ENCODE assay signal across 23 mouse cellular contexts in the genomic region with DNA sequence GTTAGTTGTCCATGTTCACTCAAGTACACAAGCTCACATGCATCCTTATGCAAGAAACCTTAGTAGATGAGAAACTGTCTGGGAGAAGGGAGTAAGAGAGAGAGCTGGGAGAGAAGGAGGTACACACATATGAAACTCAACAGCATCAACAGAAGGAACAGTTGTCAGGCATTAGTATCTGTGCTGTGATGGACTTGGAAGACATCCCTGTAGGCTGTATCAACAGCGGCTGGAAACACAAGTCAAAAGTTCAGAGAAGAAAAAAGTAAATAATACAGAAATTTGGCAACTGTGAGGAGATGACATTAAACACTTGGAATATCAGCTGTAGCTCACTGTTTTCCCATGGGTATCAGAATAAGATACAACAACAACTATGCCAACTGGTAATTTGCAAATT. TPM values are rescaled to one million over a fixed set of nuclear protein-coding genes. Genes with fewer than 3 reads are reported as not detected.
"Had no signal": no experiment of that assay in that cellular context is flagged by ENCODE, and none has a peak within 500 bp of the region (broad histone marks: within the 10 kb centered on the region; RNA-seq: fewer than 3 reads in every experiment).

No protein-coding gene starts in this region.

- DNase-seq: kidney, adult 2 months; kidney, postnatal 14 days; kidney, postnatal 4 days; left cerebral cortex, postnatal 4 days; midbrain, embryonic 14.5 days; thymus, postnatal 25 days had no signal

- H3K9ac ChIP-seq: kidney, embryonic 15.5 days; limb, embryonic 12.5 days; limb, embryonic 15.5 days; liver, embryonic 14.5 days had no signal

- H3K4me3 ChIP-seq: kidney, embryonic 15.5 days; limb, embryonic 12.5 days; limb, embryonic 15.5 days had no signal

- H3K27ac ChIP-seq: kidney, embryonic 15.5 days; limb, embryonic 12.5 days; limb, embryonic 15.5 days; liver, embryonic 14.5 days had no signal

- ATAC-seq: intestine, postnatal 0 days had no signal

- H3K4me1 ChIP-seq: kidney, embryonic 15.5 days; limb, embryonic 12.5 days; limb, embryonic 15.5 days had no signal

- H3K4me2 ChIP-seq: kidney, embryonic 15.5 days; limb, embryonic 12.5 days; limb, embryonic 15.5 days; midbrain, embryonic 11.5 days had no signal

- H3K27me3 ChIP-seq: kidney, embryonic 15.5 days; limb, embryonic 12.5 days; limb, embryonic 15.5 days had no signal

RNA-seq across cellular contexts. Expression of gene Ube2d2b, which starts 4.4 kb away (rescaled TPM):
- total RNA-seq: layer of hippocampus, adult 18-20 months; layer of hippocampus, postnatal 14 days; left cerebral cortex, adult 8-10 months; left cerebral cortex, postnatal 14 days; left cerebral cortex, postnatal 4 days; megakaryocyte progenitor cell, adult 5-6 weeks; megakaryocyte-erythroid progenitor cell, adult 5-6 weeks; midbrain, postnatal 0 days had no signal
- polyA plus RNA-seq: intestine, postnatal 0 days; kidney, adult 2 months; limb, embryonic 15.5 days; midbrain, embryonic 11.5 days; neural tube, embryonic 11.5 days; small intestine, adult 2 months; spleen, adult 2 months; thymus, postnatal 0 days had no signal
